Mouse (Mus musculus): ENCODE measurements around the gene Tspan6. TPM values are rescaled to one million over a fixed set of nuclear protein-coding genes. Genes with fewer than 3 reads are reported as not detected.

Gene Tspan6
- polyA plus RNA-seq, 1 experiment from 2014 or later = 139 TPM

DNA sequence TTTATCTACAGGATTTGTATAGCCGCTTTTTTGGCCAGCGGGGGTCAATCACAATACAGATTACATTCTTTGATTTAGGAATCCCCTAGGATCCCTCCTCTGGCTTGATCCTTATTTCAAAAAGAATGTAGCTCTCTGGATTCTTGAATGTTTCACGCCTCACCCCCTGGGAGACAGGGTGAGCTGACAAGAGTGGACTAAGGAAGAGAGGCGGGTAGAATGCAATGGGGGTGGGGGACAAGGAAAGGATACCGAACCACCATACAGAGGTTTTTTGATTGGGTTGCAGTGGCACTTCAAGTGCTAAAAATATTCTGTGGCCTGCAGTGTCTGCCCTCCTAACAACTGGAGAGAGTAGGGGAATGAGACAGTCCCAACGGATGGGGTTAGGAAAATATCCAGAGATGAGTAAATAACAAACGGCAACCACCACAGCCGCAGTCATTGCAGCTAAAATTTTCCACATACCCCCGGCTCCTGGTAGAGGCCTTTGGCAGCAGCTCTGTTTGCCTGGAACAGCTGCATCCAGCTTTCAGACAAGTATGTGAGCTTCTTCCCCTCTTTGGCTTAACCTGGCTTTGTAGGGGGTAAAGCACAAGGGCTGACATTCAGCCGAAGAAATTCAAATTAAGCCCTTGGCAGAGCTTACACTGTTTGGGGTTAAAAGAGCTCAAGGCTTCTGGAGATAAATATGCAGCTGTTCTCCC is 13.3 kb upstream of the Tspan6 start:
- 0 out of 2 replicates have a peak overlapping the region, but pooled peaks have one; percentile 3 for H3K4me2 ChIP-seq (ENCODE audit: low read depth, low read length)
- no peaks in the 10 kb centered on the region for H3K4me1 ChIP-seq (replicated peaks; ENCODE audit: control insufficient read depth, insufficient read depth, low read length)
- no peak overlapping the region for H3K9ac ChIP-seq (ENCODE audit: low read length)
- no peak overlapping the region for H3K4me3 ChIP-seq (ENCODE audit: low read length)
- peak overlapping the region; percentile 85 for H3K27ac ChIP-seq (ENCODE audit: low read length)
- no peaks in the 10 kb centered on the region for H3K36me3 ChIP-seq (ENCODE audit: control insufficient read depth, insufficient read depth, low read length)
- peak; percentile 86 for ATAC-seq (ENCODE audit: low read depth)
- 38% methylated on average over 10 of the region's 10 CpGs for WGBS
- H3K27me3 ChIP-seq (ENCODE audit: control insufficient read depth, insufficient read depth, low read depth, low read length) = no peaks in the 10 kb centered on the region
- H3K9me3 ChIP-seq (ENCODE audit: control insufficient read depth, low read length) = no peaks in the 10 kb centered on the region

DNA sequence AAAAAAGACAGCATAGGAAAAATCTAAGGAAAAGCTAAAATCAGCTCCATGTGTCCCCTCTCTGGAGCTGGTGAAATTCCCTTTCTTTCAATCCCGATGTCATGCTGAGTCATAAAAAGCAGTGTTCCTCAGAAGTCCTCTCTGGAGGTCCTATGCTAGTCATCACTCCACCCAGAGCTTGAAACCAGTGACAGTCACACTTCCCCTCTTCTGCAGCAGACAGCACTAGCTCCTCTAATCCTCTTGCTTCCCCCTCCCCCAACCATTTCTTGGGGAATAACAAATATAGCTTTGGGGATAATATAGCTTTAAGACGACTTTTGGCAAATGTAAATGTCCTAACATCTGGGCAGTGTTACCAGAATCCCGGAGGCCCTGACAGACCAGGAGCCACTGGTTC is 10.0 kb upstream of the Tspan6 start, which contains the start of gene Srpx2:
Gene Srpx2 (plus strand): TSS at position 166 of the 400 bp plus-strand sequence.
- ATAC-seq (ENCODE audit: low read depth) = peak; percentile 45; the same call in 1 of the 2 replicates
- no peaks in the 10 kb centered on the region for H3K36me3 ChIP-seq (ENCODE audit: control insufficient read depth, insufficient read depth, low read length)
- peak within 1 kb of the TSS; percentile 37 for H3K4me3 ChIP-seq (ENCODE audit: low read length)
- H3K9me3 ChIP-seq (ENCODE audit: control insufficient read depth, low read length) = no peaks in the 10 kb centered on the region
- H3K4me1 ChIP-seq (replicated peaks; ENCODE audit: control insufficient read depth, insufficient read depth, low read length) = no peaks in the 10 kb centered on the region
- H3K9ac ChIP-seq (ENCODE audit: low read length) = peak within 1 kb of the TSS; percentile 39
- peak within 1 kb of the TSS; percentile 39 for H3K4me2 ChIP-seq (ENCODE audit: low read depth, low read length)
- H3K27ac ChIP-seq (ENCODE audit: low read length) = 0 out of 2 replicates have a peak within 1 kb of the TSS, but pooled peaks have one; percentile 12
- H3K27me3 ChIP-seq (ENCODE audit: control insufficient read depth, insufficient read depth, low read depth, low read length) = no peaks in the 10 kb centered on the region
- WGBS = 28% methylated on average over 3 of the region's 3 CpGs

DNA sequence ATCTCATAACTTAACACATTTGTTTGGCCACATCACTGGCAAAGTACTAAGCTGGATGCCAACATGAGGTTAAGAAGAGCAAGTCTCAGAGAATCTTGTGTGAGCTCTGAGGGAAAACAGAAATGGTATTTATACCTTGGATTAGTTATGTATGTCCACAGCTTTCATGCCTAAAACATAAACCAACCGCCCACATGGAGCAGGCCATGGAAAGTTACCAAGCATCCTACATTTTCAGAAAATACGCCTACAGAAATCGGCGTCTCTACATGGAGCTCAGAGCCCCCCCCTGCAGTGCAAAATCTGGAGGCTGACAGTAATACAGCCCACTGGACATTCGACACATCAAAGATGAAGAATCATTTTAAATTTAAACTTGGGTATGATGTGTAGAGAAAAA is 10.1 kb downstream of the Tspan6 start:
- H3K36me3 ChIP-seq (ENCODE audit: control insufficient read depth, insufficient read depth, low read length) = no peaks in the 10 kb centered on the region
- H3K9me3 ChIP-seq (ENCODE audit: control insufficient read depth, low read length) = no peaks in the 10 kb centered on the region
- no peak overlapping the region for H3K4me3 ChIP-seq (ENCODE audit: low read length)
- H3K27me3 ChIP-seq (ENCODE audit: control insufficient read depth, insufficient read depth, low read depth, low read length) = no peaks in the 10 kb centered on the region
- H3K4me2 ChIP-seq (ENCODE audit: low read depth, low read length) = no peak overlapping the region
- no peak for ATAC-seq (ENCODE audit: low read depth)
- H3K27ac ChIP-seq (ENCODE audit: low read length) = no peak overlapping the region
- H3K9ac ChIP-seq (ENCODE audit: low read length) = no peak overlapping the region
- no peaks in the 10 kb centered on the region for H3K4me1 ChIP-seq (replicated peaks; ENCODE audit: control insufficient read depth, insufficient read depth, low read length)
- WGBS = 82% methylated on average over 5 of the region's 5 CpGs

DNA sequence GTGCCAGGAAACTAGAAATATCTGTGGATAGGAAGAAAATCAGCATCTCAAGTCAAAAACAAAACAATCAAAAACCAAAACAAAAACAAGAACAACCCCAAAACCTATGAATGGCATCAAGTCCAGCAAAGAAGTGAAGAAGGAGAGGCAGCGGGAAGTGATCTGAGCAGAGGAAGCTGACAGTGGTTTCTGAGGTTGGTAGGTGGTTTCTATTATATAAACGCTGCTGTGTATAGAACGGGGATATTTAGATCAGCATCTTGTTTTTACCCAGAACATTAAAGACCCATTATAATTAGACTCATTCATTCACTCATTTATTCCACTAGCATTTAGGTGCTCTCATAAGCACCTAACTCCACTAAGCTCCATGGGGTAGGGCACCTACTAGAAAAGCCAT is 10.9 kb downstream of the Tspan6 start:
- Histone ChIP-seq H3K9me3 (ENCODE audit: control insufficient read depth, low read length) (no peaks in the 10 kb centered on the region), H3K27me3 (ENCODE audit: control insufficient read depth, insufficient read depth, low read depth, low read length) (no peaks in the 10 kb centered on the region), H3K9ac (ENCODE audit: low read length) (no peak overlapping the region), H3K27ac (ENCODE audit: low read length) (no peak overlapping the region), H3K4me2 (ENCODE audit: low read depth, low read length) (no peak overlapping the region), H3K4me3 (ENCODE audit: low read length) (no peak overlapping the region), H3K4me1 (replicated peaks; ENCODE audit: control insufficient read depth, insufficient read depth, low read length) (no peaks in the 10 kb centered on the region), H3K36me3 (ENCODE audit: control insufficient read depth, insufficient read depth, low read length) (no peaks in the 10 kb centered on the region)
- WGBS = 92% methylated on average over 3 of the region's 3 CpGs
- ATAC-seq (ENCODE audit: low read depth) = no peak

DNA sequence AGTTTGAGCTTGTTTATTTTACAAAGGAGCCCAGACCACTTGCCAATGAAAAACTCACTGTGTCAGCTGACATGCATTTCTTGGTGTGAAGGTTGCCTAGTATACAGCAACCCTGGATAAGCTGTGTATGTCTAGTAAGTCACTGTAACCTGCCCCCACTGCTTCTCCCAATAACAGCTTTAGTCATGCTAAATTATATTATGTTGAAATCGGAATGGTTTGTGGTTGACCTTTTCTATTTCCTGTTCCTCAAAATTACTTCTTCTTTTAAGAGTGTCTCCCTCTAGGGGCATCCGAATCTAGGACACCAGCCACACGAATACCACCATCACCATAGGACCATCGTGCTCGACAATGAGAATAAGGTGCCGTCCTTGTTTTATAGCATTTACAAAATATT is 28.5 kb downstream of the Tspan6 start:
- H3K27ac ChIP-seq (ENCODE audit: low read length) = no peak overlapping the region
- H3K4me2 ChIP-seq (ENCODE audit: low read depth, low read length) = no peak overlapping the region
- 87% methylated on average over 6 of the region's 6 CpGs for WGBS
- no peak for ATAC-seq (ENCODE audit: low read depth)
- H3K9me3 ChIP-seq (ENCODE audit: control insufficient read depth, low read length) = no peaks in the 10 kb centered on the region
- no peaks in the 10 kb centered on the region for H3K4me1 ChIP-seq (replicated peaks; ENCODE audit: control insufficient read depth, insufficient read depth, low read length)
- no peak overlapping the region for H3K9ac ChIP-seq (ENCODE audit: low read length)
- no peaks in the 10 kb centered on the region for H3K27me3 ChIP-seq (ENCODE audit: control insufficient read depth, insufficient read depth, low read depth, low read length)
- no peak overlapping the region for H3K4me3 ChIP-seq (ENCODE audit: low read length)
- no peaks in the 10 kb centered on the region for H3K36me3 ChIP-seq (ENCODE audit: control insufficient read depth, insufficient read depth, low read length)

DNA sequence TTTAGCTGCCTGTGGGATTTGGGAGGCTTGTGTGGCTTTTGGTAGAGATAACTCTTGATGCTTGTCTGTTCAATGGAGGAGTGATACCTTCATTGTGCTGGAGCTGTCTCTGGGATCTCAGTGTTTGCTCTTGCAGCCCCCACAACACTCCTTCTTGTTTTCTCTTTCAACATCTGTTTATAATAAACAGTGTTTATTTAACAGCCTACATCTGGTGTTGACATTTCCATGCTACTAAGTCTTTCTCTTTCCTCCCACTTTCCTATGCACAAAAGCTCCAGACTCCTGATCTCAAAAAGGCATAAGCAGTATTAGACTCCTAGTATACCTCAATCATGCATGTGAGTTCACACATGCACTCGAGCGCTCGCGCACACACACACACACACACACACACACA is 44.6 kb downstream of the Tspan6 start:
- Histone ChIP-seq H3K27ac (ENCODE audit: low read length) (peak overlapping the region; percentile 69), H3K4me2 (ENCODE audit: low read depth, low read length) (no peak overlapping the region), H3K4me3 (ENCODE audit: low read length) (no peak overlapping the region), H3K27me3 (ENCODE audit: control insufficient read depth, insufficient read depth, low read depth, low read length) (no peaks in the 10 kb centered on the region), H3K4me1 (replicated peaks; ENCODE audit: control insufficient read depth, insufficient read depth, low read length) (no peaks in the 10 kb centered on the region), H3K9me3 (ENCODE audit: control insufficient read depth, low read length) (no peaks in the 10 kb centered on the region), H3K36me3 (ENCODE audit: control insufficient read depth, insufficient read depth, low read length) (no peaks in the 10 kb centered on the region), H3K9ac (ENCODE audit: low read length) (no peak overlapping the region)
- peak; percentile 38; the same call in 1 of the 2 replicates for ATAC-seq (ENCODE audit: low read depth)
- WGBS = 98% methylated on average over 4 of the region's 4 CpGs

DNA sequence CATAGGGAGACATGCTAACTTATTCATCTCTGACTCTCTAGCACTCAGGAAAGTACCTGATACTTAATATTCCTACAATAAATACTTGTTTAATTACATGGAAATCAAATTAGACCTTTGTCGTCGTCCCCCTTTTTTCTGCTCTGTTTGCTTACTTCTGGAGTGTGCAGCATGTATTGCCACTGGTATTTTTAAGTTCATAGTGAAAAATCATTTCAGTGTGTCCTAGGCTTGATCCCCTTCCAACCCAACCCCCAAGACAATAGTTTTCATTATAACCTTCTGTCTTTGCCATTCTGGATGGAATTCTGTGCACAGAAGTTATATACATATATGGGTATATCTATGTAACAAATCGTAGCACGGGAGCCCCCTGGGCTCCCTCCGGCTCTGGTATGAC is 47.5 kb downstream of the Tspan6 start, which contains the start of gene Tnmd:
Gene Tnmd (plus strand): TSS at position 301 of the 400 bp plus-strand sequence.
- H3K27me3 ChIP-seq (ENCODE audit: control insufficient read depth, insufficient read depth, low read depth, low read length) = no peaks in the 10 kb centered on the region
- no peak within 1 kb of the TSS for H3K27ac ChIP-seq (ENCODE audit: low read length)
- H3K36me3 ChIP-seq (ENCODE audit: control insufficient read depth, insufficient read depth, low read length) = no peaks in the 10 kb centered on the region
- no peak within 1 kb of the TSS for H3K9ac ChIP-seq (ENCODE audit: low read length)
- no peak within 1 kb of the TSS for H3K4me3 ChIP-seq (ENCODE audit: low read length)
- H3K4me2 ChIP-seq (ENCODE audit: low read depth, low read length) = no peak within 1 kb of the TSS
- H3K4me1 ChIP-seq (replicated peaks; ENCODE audit: control insufficient read depth, insufficient read depth, low read length) = no peaks in the 10 kb centered on the region
- ATAC-seq (ENCODE audit: low read depth) = no peak
- WGBS = 79% methylated on average over 5 of the region's 5 CpGs
- no peaks in the 10 kb centered on the region for H3K9me3 ChIP-seq (ENCODE audit: control insufficient read depth, low read length)

Other genes starting within 250 kb of the Tspan6 start
- 1.7 and 2.1 TPM in 2 replicates for gene Pcdh19, start 209.4 kb downstream of the Tspan6 start, polyA plus RNA-seq (2015; fragmentation: Nextera tagmentation; extraction: Ambion mirVana)
- gene Tnmd, start 47.4 kb downstream of the Tspan6 start, polyA plus RNA-seq (2015; fragmentation: Nextera tagmentation; extraction: Ambion mirVana) = 1.4 and 2.8 TPM in 2 replicates
- gene Srpx2, start 10.0 kb upstream of the Tspan6 start, polyA plus RNA-seq (2015; fragmentation: Nextera tagmentation; extraction: Ambion mirVana) = 17.1 and 19.6 TPM in 2 replicates
- gene Sytl4, start 83.4 kb upstream of the Tspan6 start, polyA plus RNA-seq (2015; fragmentation: Nextera tagmentation; extraction: Ambion mirVana) = 5.7 and 6.2 TPM in 2 replicates
- 43.8 and 46.5 TPM in 2 replicates for gene Cstf2, start 160.8 kb upstream of the Tspan6 start, polyA plus RNA-seq (2015; fragmentation: Nextera tagmentation; extraction: Ambion mirVana)